Comparison of ENCODE assay signal across 32 mouse cellular contexts in genomic region chr17:80237475-80237874, GRCm38 (mm10). TPM values are rescaled to one million over a fixed set of nuclear protein-coding genes. Genes with fewer than 3 reads are reported as not detected.
"Had no signal": no experiment of that assay in that cellular context is flagged by ENCODE, and none has a peak within 500 bp of the region (broad histone marks: within the 10 kb centered on the region; RNA-seq: fewer than 3 reads in every experiment).

No protein-coding gene starts in this region.

- H3K4me3 ChIP-seq: heart, adult 2 months; heart, embryonic 13.5 days; heart, embryonic 15.5 days; hindbrain, embryonic 13.5 days; hindbrain, embryonic 15.5 days; kidney, embryonic 15.5 days; limb, embryonic 13.5 days; limb, embryonic 15.5 days; liver, embryonic 12.5 days had no signal

- H3K27me3 ChIP-seq: heart, embryonic 13.5 days; heart, embryonic 15.5 days; hindbrain, embryonic 13.5 days; hindbrain, embryonic 15.5 days; kidney, embryonic 15.5 days; limb, embryonic 13.5 days; limb, embryonic 15.5 days; liver, embryonic 12.5 days had no signal

- ATAC-seq: hindbrain, postnatal 0 days; intestine, embryonic 16.5 days; liver, embryonic 12.5 days had no signal

- DNase-seq: gastrocnemius, postnatal 14 days; gastrocnemius, postnatal 36 days; heart, adult 11 months; heart, adult 2 months; heart, postnatal 14 days; heart, postnatal 36 days; kidney, adult 11 months; kidney, adult 2 months; kidney, adult 9 months; kidney, postnatal 14 days; kidney, postnatal 36 days; layer of hippocampus, adult 9-11 months; layer of hippocampus, postnatal 36 days; left cerebral cortex, postnatal 4 days had no signal

- H3K9me3 ChIP-seq: heart, embryonic 13.5 days; heart, embryonic 15.5 days; hindbrain, embryonic 13.5 days; hindbrain, embryonic 15.5 days; kidney, embryonic 15.5 days; limb, embryonic 15.5 days; liver, embryonic 12.5 days had no signal

- H3K27ac ChIP-seq: heart, adult 2 months; heart, embryonic 13.5 days; heart, embryonic 15.5 days; hindbrain, embryonic 13.5 days; hindbrain, embryonic 15.5 days; hindbrain, postnatal 0 days; kidney, embryonic 15.5 days; kidney, postnatal 0 days; limb, embryonic 13.5 days; limb, embryonic 15.5 days; liver, embryonic 12.5 days had no signal

- H3K4me1 ChIP-seq: heart, embryonic 13.5 days; heart, embryonic 15.5 days; hindbrain, embryonic 13.5 days; hindbrain, embryonic 15.5 days; kidney, embryonic 15.5 days; limb, embryonic 13.5 days; limb, embryonic 15.5 days; liver, embryonic 12.5 days had no signal

- H3K9ac ChIP-seq: heart, embryonic 13.5 days; heart, embryonic 15.5 days; hindbrain, embryonic 13.5 days; hindbrain, embryonic 15.5 days; kidney, embryonic 15.5 days; limb, embryonic 13.5 days; limb, embryonic 15.5 days; liver, embryonic 12.5 days had no signal

- H3K4me2 ChIP-seq: heart, embryonic 11.5 days; heart, embryonic 13.5 days; heart, embryonic 15.5 days; hindbrain, embryonic 13.5 days; hindbrain, embryonic 15.5 days; kidney, embryonic 15.5 days; limb, embryonic 13.5 days; limb, embryonic 15.5 days; liver, embryonic 12.5 days had no signal

RNA-seq across cellular contexts. Expression of gene Ttc39d, which starts 30.2 kb away (rescaled TPM):
- total RNA-seq: gastrocnemius, adult 18-20 months; gastrocnemius, postnatal 36 days; heart, postnatal 36 days; hematopoietic stem cell, adult 5-6 weeks; hindbrain, postnatal 0 days; liver, adult 2 months had no signal
- polyA plus RNA-seq: hindbrain, embryonic 11.5 days; intestine, embryonic 14.5 days; intestine, embryonic 16.5 days; kidney, postnatal 0 days; large intestine, adult 2 months; liver, adult 2 months; liver, embryonic 12.5 days had no signal
